Mouse (Mus musculus): Measurements from ENCODE around the gene Rab30. TPM values are rescaled to one million over a fixed set of nuclear protein-coding genes. Genes with fewer than 3 reads are reported as not detected.
A peak's percentile ranks its signal among the peaks of the same experiment; 100 is the strongest.

Rab30 gene
- total RNA-seq, 2 experiments from 2014 or later: 17.3 to 18.6 TPM

DNA sequence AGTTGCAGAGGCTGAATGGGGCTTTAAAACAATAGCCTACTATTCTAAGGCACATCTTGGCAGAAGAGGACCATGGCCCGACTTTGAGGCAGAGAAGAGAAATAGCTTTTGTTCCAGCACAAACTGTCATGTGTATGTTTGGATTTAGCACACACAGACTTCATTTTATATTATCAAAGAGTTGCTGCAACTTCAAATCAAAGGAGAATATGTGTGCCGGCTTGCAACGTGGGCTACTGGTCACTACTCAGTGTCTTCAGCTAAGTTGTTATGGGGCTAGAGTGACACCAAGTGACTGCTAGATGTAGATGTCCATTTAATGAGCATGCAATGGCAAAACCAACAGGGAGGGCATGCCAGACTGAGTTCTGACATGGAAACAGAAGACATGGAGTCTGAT lies 86.6 kb downstream of the Rab30 start:
- intact Hi-C loops (cut with DNase I): loop anchor here (2.0 kb wide), 1 partner anchor 191 kb away; the partner anchor contains the start of gene Ankrd42
- DNase-seq: peak; percentile 25 to 43

DNA sequence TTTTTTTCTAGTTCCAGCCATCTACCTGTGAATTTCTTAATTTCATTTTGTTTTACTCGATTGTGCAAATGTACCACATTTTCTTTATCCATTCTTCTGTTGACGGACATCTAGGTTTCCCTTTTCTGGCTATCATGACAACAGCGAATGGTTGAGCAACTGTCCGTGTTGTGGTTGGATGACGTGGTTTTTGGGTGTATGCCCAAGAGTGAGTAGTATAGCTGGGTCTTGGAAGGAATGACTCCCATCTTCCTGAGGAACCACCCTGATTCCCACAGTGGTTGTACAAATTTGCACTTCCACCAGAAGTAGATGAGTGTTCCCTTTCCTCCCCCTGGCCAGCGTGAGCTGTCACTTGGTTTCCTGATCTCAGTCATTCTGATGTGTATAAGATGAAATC lies 91.0 kb downstream of the Rab30 start:
- no peak for DNase-seq
- intact Hi-C loops (cut with DNase I): no loop called here

DNA sequence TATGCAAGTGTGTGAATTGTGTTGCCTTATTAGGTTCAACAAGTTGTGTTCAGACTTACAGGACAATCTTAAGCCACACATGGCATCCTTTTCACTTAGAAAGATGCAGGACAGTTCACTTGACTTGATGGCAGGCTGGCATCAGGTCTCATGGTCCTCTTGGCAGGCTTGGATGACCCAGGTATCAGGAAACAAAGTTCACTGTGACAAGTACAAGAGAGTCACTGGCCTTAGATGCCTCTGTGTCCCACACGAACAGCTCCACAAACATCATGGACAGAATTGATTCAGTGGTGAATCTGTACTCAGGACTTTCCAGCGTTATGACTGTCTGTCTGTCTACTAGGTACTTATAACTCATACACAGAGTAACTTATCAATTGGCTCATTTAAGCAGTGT lies 93.0 kb downstream of the Rab30 start:
- no peak for DNase-seq
- intact Hi-C loops (cut with DNase I): no loop called here

DNA sequence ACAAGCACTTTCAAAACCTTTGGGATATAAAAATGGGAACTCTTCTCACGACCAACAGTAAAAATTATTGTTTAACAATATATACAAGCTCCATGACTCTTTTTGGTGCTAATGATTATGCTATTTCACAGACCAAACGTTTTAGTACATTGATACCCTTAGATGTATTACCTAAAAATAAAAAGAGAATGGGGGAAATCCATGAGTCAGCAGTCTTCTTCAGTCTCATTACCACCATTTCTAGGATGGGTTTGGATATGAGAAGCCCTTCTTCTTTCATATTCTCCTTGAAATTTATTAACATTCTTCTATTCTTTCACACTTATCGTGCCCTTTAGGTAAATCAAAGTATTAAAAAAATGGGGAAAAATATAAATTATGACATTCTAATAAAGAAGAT lies 95.0 kb downstream of the Rab30 start:
- DNase-seq: no peak
- intact Hi-C loops (cut with DNase I): no loop called here

DNA sequence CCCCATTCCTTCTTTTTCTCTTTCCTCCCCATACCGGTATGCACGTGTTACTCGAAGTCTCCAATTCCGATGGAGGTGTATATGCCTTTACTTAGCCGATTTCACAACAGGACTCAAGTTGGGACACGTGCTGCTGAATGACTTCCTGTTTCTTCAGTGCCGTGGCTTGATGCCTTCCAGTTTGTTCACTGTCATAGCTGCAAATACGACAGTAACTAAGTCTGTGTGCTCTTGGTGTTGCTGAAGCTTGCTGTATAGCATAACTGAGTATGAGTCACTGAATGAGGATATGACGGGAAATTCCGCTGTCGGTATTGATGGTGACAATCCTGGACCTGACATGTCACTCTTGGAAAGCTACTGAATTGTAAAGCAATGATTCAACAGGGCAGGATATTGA lies 95.8 kb downstream of the Rab30 start:
- intact Hi-C loops (cut with DNase I): no loop called here
- no peak for DNase-seq

DNA sequence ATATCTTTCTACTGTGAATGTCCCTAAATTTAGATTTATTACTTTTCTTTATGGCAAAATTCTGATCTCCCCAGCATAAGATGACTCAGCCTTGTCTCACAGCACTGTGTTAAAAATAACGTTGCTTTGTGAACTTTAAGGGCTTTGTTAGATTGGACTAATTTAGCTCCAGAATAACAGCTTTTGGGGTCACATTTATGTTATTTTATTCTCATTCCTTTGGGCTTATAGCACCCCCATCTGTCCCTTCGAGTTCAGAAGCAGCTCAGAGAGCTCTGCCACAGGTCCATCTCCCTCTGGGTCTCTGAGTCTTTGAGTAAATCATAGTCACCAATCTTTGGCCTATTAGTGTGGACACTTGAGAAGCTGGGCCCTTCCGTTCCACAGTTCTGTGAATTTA lies 96.5 kb downstream of the Rab30 start:
- intact Hi-C loops (cut with DNase I): no loop called here
- DNase-seq: no peak

DNA sequence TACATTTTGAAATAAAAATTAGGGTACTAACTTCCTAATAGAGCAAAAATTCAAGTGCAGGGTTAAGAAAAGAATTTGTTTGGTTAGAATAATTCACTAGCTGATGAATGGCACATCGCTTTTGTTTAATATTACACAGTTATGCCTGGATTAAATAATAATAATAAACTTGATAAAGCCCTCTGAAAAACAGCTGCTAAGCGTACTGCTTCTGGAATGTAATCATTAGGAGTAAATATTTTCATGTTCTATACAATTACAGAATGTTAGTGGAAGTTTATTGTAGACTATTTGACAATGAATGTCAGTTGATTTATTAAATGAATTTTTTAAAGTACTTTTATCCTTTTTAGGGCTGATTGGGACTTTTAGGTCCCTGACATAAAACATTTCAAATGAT lies 100.9 kb downstream of the Rab30 start:
- no peak for DNase-seq
- intact Hi-C loops (cut with DNase I): no loop called here

DNA sequence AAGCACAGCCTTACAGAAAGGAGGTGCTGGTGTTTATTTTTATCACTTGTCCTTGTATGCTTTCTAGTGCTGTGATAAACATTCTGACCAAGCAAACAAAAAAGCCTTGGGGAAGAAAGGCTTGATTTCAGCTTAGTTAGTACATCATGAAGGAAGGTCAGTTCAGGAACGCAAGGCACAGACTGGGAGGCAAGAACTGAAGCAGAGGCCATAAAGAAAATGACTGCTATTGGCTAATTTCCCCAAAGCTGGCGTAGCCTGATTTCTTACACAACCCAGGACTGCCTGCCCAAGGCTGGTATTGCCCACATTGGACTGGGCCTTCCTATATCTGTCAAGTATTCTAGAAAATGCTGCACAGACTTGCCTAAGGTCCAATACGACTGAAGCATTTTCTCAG lies 106.8 kb downstream of the Rab30 start:
- DNase-seq: no peak
- intact Hi-C loops (cut with DNase I): no loop called here

DNA sequence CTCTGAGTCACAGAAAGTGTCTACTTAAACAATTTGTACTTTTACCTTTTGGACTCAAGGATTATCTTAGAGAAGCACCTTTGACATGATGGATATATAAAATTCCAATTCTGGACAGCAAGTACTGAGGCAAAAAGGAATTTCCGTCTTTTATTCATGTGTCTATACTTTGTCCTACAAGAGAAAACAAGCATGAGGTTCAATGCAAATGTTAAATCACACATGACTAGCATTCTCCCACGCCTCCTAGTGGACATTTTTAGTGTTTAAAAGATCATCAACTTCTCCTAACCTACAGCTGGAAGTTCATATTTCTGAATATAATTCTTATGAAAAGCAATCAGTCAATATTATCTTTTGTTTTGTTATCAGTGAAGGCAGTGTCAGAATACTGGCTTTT lies 125.1 kb downstream of the Rab30 start:
- DNase-seq: peak in 1 of 2 experiments; percentile 50
- intact Hi-C loops (cut with DNase I): loop anchor here (2.0 kb wide), 2 partner anchors 242 to 764 kb away; no protein-coding TSS in a partner anchor

DNA sequence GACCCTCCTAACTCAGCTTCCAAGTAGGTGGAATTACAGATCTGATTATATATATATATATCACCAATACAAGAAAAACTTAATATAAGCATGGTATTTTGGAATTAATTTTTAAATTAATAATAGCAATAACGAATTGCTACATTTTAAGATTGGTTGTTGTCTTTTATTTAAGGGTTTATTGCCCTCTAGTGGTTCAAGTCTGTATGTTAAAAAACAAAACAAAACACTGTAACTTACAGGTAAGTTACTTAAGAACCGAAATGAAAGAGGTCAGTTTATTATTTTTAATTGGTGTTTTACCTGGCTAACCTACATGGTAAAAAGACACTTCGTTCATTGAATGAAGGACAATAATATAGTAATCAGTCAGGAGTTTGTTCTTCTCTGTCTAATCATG lies 128.8 kb downstream of the Rab30 start:
- intact Hi-C loops (cut with DNase I): loop anchor here (5.0 kb wide), 1 partner anchor 128 kb away; the partner anchor contains the start of gene Rab30
- no peak for DNase-seq

DNA sequence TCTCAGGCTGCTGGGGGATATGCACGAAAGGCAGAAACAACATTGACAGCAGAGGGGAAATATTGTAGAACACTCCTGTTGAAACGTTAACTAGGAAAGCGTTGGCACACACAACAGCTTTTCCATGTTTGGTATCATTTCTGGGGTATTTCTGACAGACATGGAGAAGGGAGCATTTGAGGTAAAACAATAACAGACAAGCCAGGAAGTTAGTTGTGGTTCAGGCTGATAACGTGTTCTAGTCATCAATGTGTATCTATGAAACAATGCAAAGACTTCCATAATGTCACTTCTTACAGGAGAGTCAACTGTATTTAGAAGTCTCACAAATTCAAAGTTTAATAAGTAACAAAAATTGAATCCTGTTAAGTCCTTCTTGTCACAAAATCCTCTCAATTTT lies 130.2 kb downstream of the Rab30 start:
- intact Hi-C loops (cut with DNase I): loop anchor here (5.0 kb wide), 1 partner anchor 129 kb away; the partner anchor contains the start of gene Rab30
- DNase-seq: no peak

DNA sequence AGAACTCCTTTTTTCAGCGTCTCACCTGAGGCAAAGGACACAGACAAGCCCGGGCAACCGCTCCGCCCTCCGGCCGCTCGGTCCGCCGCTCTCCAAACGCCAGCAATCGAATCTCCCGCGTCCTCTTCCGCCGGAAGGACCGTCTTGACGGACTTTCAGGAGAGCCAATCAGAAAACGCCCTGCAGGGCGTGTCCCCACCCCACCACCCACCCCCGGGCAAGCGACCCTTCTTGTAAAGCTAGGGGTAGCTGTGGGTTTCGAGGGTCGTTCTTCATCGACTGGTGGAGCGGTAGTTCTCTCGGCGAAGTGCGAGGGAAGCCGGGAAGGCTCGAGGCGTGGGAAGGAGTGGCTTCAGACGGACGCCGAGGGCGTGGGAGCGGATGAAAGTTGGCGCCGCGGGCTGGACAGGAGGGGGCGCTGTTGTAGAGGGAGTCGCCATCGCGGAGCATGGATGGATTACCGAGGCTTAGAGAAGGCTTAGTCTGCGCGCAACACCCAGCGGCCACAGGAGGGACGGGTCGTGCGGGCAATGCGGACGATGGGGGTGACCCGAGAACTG lies 132.8 kb downstream of the Rab30 start, which contains the start of the genes Ddias and Prcp:
Ddias (minus strand) TSS at position 132 of the 560 bp plus-strand sequence.
Prcp (plus strand) TSS at position 355 of the 560 bp plus-strand sequence.
- peak; percentile 96 to 98 for DNase-seq
- intact Hi-C loops (cut with DNase I): loop anchor here (1.0 to 5.0 kb wide), 4 partner anchors 19 to 132 kb away; partner anchors contain the start of gene Rab30

DNA sequence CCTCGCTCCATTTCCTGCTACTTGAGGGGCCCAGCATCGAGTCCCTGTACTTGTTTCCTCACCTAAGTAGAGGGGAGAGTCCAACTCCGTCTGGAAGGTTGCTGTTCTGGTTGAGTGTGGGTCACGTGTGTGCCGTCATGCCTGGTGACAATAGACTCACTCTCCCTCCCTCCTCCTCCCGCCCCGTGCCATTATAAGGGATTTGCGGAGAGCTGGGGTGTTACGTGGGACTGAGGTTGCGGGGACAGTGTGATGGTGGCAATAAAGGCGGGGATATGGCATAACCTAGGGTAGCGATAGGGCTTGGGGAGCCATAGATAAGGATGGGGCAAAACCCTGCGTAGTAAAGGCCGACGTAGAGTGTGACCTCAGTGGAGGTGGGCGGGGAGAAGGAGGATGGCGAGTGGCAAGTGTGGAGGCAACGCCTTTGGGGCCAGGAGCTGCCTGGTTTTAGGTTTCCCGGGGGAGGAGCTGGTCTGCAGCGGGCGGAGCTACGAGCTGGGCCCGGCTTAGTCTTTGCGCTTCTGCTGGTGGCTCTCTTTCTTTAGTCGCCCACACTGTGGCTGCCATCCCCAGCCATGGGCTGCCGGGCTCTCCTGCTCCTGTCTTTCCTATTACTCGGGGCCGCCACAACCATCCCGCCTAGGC lies 133.5 kb downstream of the Rab30 start:
- intact Hi-C loops (cut with DNase I): loop anchor here (1.0 to 5.0 kb wide), 5 partner anchors 18 to 220 kb away; partner anchors contain the start of gene Rab30
- DNase-seq: peak; percentile 90 to 91

DNA sequence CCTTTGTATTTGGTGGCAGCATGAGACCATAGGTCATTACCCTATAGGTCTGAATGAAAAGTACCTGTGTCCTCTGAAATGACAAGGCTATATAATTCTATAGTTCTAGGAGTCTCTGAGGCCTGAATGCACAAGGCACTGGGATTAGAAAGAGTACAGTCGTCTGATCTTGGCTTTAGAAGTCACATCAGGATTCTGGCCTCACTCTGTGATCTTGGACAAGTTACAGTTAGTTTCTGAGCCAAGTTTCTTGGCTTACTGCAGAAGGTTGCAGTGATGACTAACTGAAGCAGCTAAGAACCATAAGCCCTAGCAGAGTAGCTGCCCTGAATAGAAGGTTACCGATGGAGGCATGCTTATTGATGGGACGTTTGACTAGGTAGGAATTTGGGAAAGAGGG lies 134.7 kb downstream of the Rab30 start:
- intact Hi-C loops (cut with DNase I): loop anchor here (2.0 kb wide), 1 partner anchor 83 kb away; no protein-coding TSS in a partner anchor

DNA sequence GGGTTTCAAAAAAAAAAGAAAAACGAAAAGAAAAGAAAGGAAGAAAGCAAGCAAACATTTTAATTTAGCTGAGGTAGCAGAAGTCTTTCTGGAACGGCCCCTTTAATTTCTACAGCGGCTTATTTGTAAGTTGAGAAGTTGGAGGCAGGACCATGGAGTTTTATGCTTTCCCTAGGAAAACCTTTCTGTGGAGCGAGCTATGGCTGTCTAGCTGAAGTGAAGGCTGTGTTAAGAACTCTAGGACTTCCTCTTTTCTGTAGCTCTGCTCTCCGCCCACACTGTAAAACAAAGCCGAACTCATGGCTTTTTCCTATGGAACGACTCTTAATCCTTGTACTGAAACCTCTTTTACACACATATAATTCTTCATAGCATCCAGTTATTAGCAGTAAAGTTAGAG lies 135.1 kb downstream of the Rab30 start:
- DNase-seq: peak in 1 of 2 experiments; percentile 15
- intact Hi-C loops (cut with DNase I): loop anchor here (2.0 kb wide), 1 partner anchor 82 kb away; no protein-coding TSS in a partner anchor

More for the DNA sequence above, 134.7 kb downstream of the Rab30 start:
- DNase-seq: peak; percentile 52 to 57

DNA sequence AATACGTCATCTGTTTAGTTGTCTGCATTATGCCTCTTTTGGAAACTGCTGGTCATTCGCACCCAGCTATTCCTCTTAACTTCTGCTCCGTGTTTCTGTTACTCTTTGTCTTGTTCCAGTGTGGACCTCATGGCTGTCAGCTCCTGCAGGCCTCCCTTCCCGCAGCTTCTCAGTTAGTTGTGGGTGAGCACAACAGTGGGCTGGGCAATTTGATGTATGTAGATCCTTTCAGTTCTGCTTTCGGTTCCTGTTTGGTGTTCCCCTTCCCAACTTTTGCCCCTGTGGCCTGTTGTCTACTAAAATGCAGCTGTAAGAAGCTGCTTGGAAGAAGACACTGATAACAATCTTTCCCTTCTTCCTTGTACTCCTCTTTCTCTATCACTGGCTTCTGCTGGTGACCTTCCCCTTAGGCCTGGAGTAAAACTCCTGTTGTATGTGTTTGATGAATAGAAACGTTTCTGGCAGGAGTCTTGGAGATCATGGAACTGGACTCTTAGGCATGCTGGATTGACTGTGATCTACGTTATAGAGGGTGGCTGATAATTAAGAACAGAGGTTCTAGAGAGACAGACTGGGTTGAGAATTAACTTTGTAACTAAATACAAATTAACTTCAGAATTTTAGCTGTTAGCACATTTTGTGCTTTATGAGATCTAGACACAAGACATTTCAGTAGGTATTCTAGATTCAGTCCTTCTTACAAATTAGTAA lies 137.3 kb downstream of the Rab30 start:
- DNase-seq: no peak
- intact Hi-C loops (cut with DNase I): no loop called here

DNA sequence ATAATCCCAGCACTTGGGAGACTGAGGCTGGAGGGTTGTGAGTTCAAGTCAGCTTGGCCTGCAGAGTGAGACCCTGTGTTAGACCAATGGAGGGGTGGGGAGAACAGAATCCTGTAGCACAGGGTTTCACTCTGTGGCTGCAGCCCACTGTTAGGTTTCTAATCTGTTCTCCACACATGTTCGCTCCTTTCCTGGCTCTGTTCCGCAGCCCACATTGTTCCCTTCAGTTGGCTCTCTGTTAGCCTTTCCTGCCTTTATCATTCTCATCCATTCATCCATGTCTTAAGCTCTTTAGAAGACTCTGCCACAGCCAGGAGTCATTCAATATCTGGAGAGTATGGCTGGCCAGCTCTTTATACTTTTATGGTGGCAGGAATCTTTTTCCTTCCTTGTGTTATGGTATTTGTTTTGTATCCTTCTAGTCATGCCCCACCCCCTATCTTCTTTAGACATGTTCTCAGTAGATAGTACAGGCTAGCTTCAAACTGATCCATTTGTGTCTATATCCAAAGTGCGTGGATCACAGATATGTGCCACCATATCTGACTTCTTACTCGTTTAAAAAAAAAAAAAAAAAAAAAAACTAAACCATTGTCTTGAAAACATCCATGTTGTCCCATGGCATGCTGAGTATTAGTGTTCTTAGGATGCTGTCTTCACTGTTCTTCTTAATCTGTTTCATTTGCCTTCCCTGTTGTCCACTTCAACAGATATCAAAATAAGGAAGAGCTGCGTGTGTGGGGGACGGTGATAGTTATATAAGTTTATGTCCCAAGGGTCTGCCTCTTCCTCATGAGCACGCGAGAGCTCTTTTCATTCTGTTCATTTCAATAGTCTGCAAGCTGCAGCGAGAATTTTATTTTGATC lies 142.7 kb downstream of the Rab30 start:
- intact Hi-C loops (cut with DNase I): no loop called here
- DNase-seq: peak in 1 of 2 experiments; percentile 29

DNA sequence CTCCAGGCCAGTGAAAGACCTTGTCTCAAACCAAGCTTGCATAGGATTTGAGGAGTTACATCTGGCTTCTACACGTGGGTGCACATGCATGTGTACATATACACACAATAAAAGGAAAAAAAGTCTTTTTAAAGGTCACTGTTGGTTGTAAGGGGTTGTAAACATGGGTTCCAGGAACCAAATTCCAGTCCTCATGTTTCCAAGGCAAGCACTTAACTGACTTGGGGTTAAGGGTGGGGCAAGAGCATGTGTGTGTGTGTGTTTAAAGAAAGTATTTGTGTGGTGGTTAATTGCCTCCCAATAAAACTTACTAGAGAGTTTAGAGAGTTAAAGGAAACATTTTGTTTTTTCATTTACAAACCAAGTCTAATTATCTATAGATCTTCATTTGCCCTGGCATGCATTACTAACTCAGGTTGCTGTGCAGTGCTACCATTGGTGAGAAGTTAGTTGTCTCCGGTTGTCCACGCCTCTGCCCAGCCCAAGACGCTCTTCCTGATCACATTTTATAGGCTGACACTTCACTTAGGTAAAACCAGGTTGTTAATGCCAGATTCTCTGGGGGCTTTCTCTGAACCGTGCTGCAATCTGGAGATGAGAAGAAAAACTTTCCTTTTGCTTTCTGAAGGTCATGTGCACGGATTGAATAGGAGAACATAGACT lies 143.7 kb downstream of the Rab30 start:
- intact Hi-C loops (cut with DNase I): no loop called here

DNA sequence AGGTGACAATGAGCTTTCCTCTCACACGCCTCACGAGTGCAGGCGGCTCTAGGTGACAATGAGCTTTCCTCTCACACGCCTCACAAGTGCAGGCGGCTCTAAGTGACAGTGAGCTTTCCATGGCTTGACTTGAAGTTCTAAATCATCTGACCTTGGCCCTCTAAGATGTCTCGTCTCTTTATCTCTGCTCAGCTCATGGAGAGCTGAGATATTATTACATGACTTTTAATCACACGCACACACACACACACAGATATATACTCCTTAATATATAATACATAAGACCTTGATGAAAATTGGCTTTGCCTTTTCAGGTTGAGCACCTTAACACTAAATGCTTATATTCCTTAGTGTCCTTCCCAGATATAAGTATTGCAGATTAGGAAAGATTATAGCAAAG lies 145.4 kb downstream of the Rab30 start:
- intact Hi-C loops (cut with DNase I): no loop called here
- no peak for DNase-seq

More for the DNA sequence above, 143.7 kb downstream of the Rab30 start:
- no peak for DNase-seq

DNA sequence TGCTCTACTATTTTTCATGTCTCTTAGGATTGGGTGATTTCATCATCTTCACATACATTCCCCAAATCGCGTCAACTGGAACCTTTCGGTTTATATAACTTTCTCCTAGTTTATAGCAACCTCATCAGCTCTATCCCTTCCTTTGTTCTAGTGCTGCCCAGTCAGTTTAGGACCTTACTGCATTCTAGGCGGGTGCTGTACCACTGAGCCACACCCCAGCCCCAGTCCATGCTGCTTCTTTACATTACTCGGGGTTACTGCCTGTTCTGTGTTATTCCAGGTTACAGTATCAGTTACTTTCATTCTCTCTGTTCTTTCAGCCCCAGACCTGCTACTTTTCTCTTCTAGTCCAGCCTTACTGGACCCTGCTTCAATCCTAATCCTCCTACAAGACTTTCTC lies 145.8 kb downstream of the Rab30 start:
- no peak for DNase-seq
- intact Hi-C loops (cut with DNase I): no loop called here
